Mouse (Mus musculus) lung, adult 18-20 months (tissue): ENCODE results near the gene 6820408C15Rik.

Experiments used
- DNase-seq, 2 experiments: peaks; one replicate each; pipeline ENCODE4 v3.0.0; 2022; ENCODE audit warnings: mixed read lengths in 2 of 2

6820408C15Rik gene

GRCm38 (mm10) chr2:152415287-152415686 lies at the start of gene 6820408C15Rik:
Gene 6820408C15Rik, plus strand, starts transcription at chr2:152415587.
- no peak for DNase-seq

- DNase-seq, result no peak
Measured at GRCm38 (mm10) chr2:152367917-152368316, 47.5 kb upstream of the 6820408C15Rik start.

- peak; percentile 30 to 60 for DNase-seq
Measured at GRCm38 (mm10) chr2:152368532-152369140, 46.8 kb upstream of the 6820408C15Rik start.

GRCm38 (mm10) chr2:152372104-152372503 lies 43.3 kb upstream of the 6820408C15Rik start:
- DNase-seq, result no peak

- DNase-seq, result no peak
Measured at GRCm38 (mm10) chr2:152372661-152373060, 42.7 kb upstream of the 6820408C15Rik start.

GRCm38 (mm10) chr2:152373547-152373946 lies 41.8 kb upstream of the 6820408C15Rik start:
- DNase-seq, result no peak

GRCm38 (mm10) chr2:152375652-152376344 lies 39.6 kb upstream of the 6820408C15Rik start:
- DNase-seq, result no peak

GRCm38 (mm10) chr2:152376345-152376741 lies 39.0 kb upstream of the 6820408C15Rik start, which contains the start of gene Nrsn2:
Gene Nrsn2, minus strand, starts transcription at chr2:152376638.
- no peak for DNase-seq

GRCm38 (mm10) chr2:152384191-152384590 lies 31.2 kb upstream of the 6820408C15Rik start:
- DNase-seq, result no peak

GRCm38 (mm10) chr2:152392786-152393185 lies 22.6 kb upstream of the 6820408C15Rik start:
- peak; percentile 28 to 70 for DNase-seq

- DNase-seq, result no peak
Measured at GRCm38 (mm10) chr2:152393225-152394017, 22.0 kb upstream of the 6820408C15Rik start.

- DNase-seq, result no peak
Measured at GRCm38 (mm10) chr2:152395271-152395920, 20.0 kb upstream of the 6820408C15Rik start.

- peak; percentile 86 to 88 for DNase-seq
Measured at GRCm38 (mm10) chr2:152396110-152397003, 19.0 kb upstream of the 6820408C15Rik start.

GRCm38 (mm10) chr2:152397004-152397589 lies 18.3 kb upstream of the 6820408C15Rik start:
- DNase-seq, result peak; percentile 74 to 75

- DNase-seq, result peak; percentile 95 to 96
Measured at GRCm38 (mm10) chr2:152397680-152398435, 17.5 kb upstream of the 6820408C15Rik start, which contains the start of gene Sox12. Gene Sox12, minus strand, starts transcription at chr2:152398063.

GRCm38 (mm10) chr2:152398691-152399090 lies 16.7 kb upstream of the 6820408C15Rik start:
- DNase-seq, result peak; percentile 93 to 95

GRCm38 (mm10) chr2:152399122-152399542 lies 16.3 kb upstream of the 6820408C15Rik start:
- DNase-seq, result no peak

- DNase-seq, result peak; percentile 96 to 98
Measured at GRCm38 (mm10) chr2:152406126-152406525, 9.3 kb upstream of the 6820408C15Rik start.

- no peak for DNase-seq
Measured at GRCm38 (mm10) chr2:152409781-152410180, 5.6 kb upstream of the 6820408C15Rik start.

GRCm38 (mm10) chr2:152410971-152411371 lies 4.4 kb upstream of the 6820408C15Rik start:
- peak; percentile 67 to 77 for DNase-seq
